Mouse (Mus musculus) left cerebral cortex, postnatal 14 days (tissue): ENCODE results near the gene Stac2. TPM values are rescaled to one million over a fixed set of nuclear protein-coding genes. Genes with fewer than 3 reads are reported as not detected.

Experiments used
- microRNA-seq, 2 experiments: library from miRNA; unstranded; fragments of <30 nt; microRNA quantifications; one replicate each; pipeline ENCODE4 v1.2.0; 2022
- total RNA-seq, 2 experiments: library from RNA; stranded (reverse); gene quantifications; 2 replicates each; pipeline ENCODE4 v1.2.3; 2021

Stac2 gene
- total RNA-seq, 2 experiments from 2014 or later: 27.7 to 28.0 TPM

Small RNA genes within 50 kb of the gene (microRNA-seq; reads per million reads assigned to microRNA genes)
- 0 reads per million in 2 experiments for gene Gm27597

Other genes starting within 250 kb of the Stac2 start
- gene B230217C12Rik, start 212.7 kb downstream of the Stac2 start, total RNA-seq: 10 to 100 TPM; 48.5 to 52.8 TPM
- gene Fbxo47, start 169.3 kb downstream of the Stac2 start, total RNA-seq: under 1 TPM; 0.86 to 0.99 TPM
- 10 to 100 TPM in 1 of 2 experiments, 1 to 10 TPM in 1; 9.8 to 14.9 TPM for gene Plxdc1, start 67.0 kb downstream of the Stac2 start, total RNA-seq
- 1 to 10 TPM; 2.2 to 2.3 TPM for gene Arl5c, start 57.3 kb downstream of the Stac2 start, total RNA-seq
- gene Cacnb1, start 30.4 kb downstream of the Stac2 start, total RNA-seq: 100 to 1,000 TPM; 150 TPM
- gene Rpl19, start 26.8 kb downstream of the Stac2 start, total RNA-seq: 100 to 1,000 TPM; 536 to 545 TPM
- 10 to 100 TPM; 31.1 to 35.7 TPM for gene Fbxl20, start 96.9 kb upstream of the Stac2 start, total RNA-seq
- 10 to 100 TPM; 46.9 to 52.8 TPM for gene Med1, start 139.8 kb upstream of the Stac2 start, total RNA-seq
- 10 to 100 TPM; 34.2 to 34.8 TPM for gene Cdk12, start 149.6 kb upstream of the Stac2 start, total RNA-seq